Mouse (Mus musculus): ENCODE measurements at regions not wholly inside any gene's neighbourhood (a gene's known extent, or its start where the extent isn't known, plus 50 kb on each side); places are given as distances from the start of the nearest gene placed in this dataset.

DNA sequence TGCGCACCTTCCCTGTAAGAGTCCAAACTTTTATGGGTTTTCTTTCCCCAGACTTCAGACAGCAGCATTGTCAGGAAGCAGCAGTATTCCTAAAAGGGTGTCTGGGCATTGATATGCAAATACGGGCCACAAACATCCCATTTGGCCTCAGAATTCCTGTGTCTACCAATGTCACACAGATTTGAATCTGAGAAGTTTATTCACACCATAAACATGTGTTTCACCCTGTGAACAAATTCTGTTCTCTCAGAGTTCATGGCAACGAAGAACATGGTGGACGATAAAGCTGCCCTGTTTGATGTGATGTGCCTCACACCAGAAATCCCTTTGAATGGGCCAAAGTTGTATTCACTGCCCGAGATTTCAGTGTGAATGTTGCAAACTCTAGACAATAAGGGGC is 70.7 kb upstream of the Mad2l1 start:
- TF ChIP-seq HCFC1 (IDR thresholded peaks at IDR 0.05; ENCODE audit: borderline replicate concordance, insufficient read depth, low read length) (no peak), ZC3H11A (IDR thresholded peaks at IDR 0.05; ENCODE audit: borderline replicate concordance, low read depth, low read length) (no peak), ZNF384 (IDR thresholded peaks at IDR 0.05; ENCODE audit: low read depth, low read length) (no peak), CHD2 (IDR thresholded peaks at IDR 0.05; ENCODE audit: low read depth, low read length) (no peak), MAFK (IDR thresholded peaks at IDR 0.05; ENCODE audit: insufficient read depth, low read depth, low read length) (no peak)
